In the genomic region with DNA sequence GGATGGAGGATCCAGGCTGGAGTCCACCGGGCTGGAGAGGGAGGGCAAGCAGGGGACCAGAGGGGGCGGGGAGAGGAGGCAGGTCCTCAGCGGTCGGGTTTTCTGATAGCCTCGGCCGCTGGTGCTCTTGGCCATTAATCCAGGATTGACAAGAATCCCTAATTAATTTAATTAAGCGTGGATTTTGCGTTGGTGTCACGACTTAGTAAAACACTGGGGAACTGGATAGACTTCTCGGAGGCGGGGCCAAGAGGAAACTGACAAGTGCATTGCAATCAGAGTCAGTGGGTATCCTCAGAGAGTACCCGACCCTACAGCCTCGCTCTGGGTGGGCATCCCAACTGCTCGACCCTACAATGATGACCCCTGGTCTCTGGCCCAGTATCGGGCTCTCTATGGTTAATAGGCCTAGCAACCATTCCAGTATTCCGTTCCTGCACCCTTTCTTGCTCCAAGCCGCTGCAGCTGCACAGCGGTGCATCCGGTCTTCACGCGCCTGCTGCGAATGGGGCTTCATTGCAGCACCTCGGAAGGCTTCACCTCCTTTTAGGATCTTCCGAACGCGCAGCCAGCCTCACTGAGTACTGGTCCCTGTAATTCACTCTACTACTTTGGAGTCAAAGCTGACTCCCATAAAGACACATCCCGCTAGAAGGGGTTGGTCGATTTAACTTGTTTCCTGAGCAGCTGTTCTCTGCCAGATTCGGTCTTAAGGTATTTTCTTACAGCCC, we compare ENCODE assay signal across 9 mouse cellular contexts. TPM values are rescaled to one million over a fixed set of nuclear protein-coding genes. Genes with fewer than 3 reads are reported as not detected.
DNase-seq lines count a peak whose midpoint lies in the region; ATAC-seq and TF ChIP-seq lines count a peak whose summit lies in the region.
"Had no signal": no experiment of that assay in that cellular context is flagged by ENCODE, and none has a peak within 500 bp of the region (broad histone marks: within the 10 kb centered on the region; RNA-seq: fewer than 3 reads in every experiment).

No protein-coding gene starts in this region.

- H3K27ac ChIP-seq in forebrain, embryonic 11.5 days (ENCODE audit: low read depth, low read length) = no peak overlapping the region
- H3K27ac ChIP-seq in liver, embryonic 16.5 days (ENCODE audit: low read length) = no peak overlapping the region
- no peak overlapping the region for H3K27ac ChIP-seq in stomach, embryonic 16.5 days (ENCODE audit: low read length)
- H3K27ac ChIP-seq in layer of hippocampus, adult 2 months = no peak overlapping the region
- H3K27ac ChIP-seq: macrophage had no signal

- peak; percentile 19 to 24 for DNase-seq in left cerebral cortex, postnatal 25 days (ENCODE audit: low spot score in 2 of 2)
- no peak for DNase-seq in left cerebral cortex, postnatal 4 days
- peak; percentile 11 for DNase-seq in G1E (ENCODE audit: low spot score)
- peak; percentile 64 for DNase-seq in forebrain, embryonic 11.5 days (ENCODE audit: low spot score)
- peak; percentile 77 for DNase-seq in induced T-regulatory cell, adult 2 months (ENCODE audit: low read depth)
- DNase-seq in layer of hippocampus, adult 2 months (ENCODE audit: low spot score in 2 of 2) = no peak

- WGBS in forebrain, embryonic 11.5 days = under 1% methylated on average over 29 of the region's 29 CpGs
- WGBS in liver, embryonic 16.5 days (ENCODE audit: insufficient replicate concordance) = under 1% methylated on average over 29 of the region's 29 CpGs
- under 1% methylated on average over 29 of the region's 29 CpGs for WGBS in stomach, embryonic 16.5 days

- peaks cover 24% of the 10 kb centered on the region for H3K4me1 ChIP-seq in G1E (ENCODE audit: insufficient read depth, low read depth, low read length)
- H3K4me1 ChIP-seq in forebrain, embryonic 11.5 days (replicated peaks; ENCODE audit: control insufficient read depth, insufficient read depth, low read length) = peaks cover 12% of the 10 kb centered on the region; the same call in 1 of the 2 replicates
- H3K4me1 ChIP-seq in liver, embryonic 16.5 days (ENCODE audit: control insufficient read depth, low read depth, low read length) = peaks cover 12% of the 10 kb centered on the region
- peaks cover 16% of the 10 kb centered on the region for H3K4me1 ChIP-seq in stomach, embryonic 16.5 days (ENCODE audit: control insufficient read depth, insufficient read depth, low read length)

- TF ChIP-seq CTCF in G1E (IDR thresholded peaks at IDR 0.05; ENCODE audit: low read depth, low read length) = no peak
- TF ChIP-seq CTCF in layer of hippocampus, adult 2 months (conservative IDR thresholded peaks at IDR 0.05) = no peak

- H3K9me3 ChIP-seq in G1E (replicated peaks) = peaks cover 6% of the 10 kb centered on the region
- H3K9me3 ChIP-seq in forebrain, embryonic 11.5 days (ENCODE audit: control insufficient read depth, low read length) = no peaks in the 10 kb centered on the region
- H3K9me3 ChIP-seq in liver, embryonic 16.5 days (replicated peaks; ENCODE audit: control insufficient read depth, low read length) = no peaks in the 10 kb centered on the region
- no peaks in the 10 kb centered on the region for H3K9me3 ChIP-seq in stomach, embryonic 16.5 days (replicated peaks; ENCODE audit: control insufficient read depth, low read length)

- H3K9ac ChIP-seq in forebrain, embryonic 11.5 days (ENCODE audit: low read length) = no peak overlapping the region
- no peak overlapping the region for H3K9ac ChIP-seq in liver, embryonic 16.5 days (ENCODE audit: low read depth, low read length)
- no peak overlapping the region for H3K9ac ChIP-seq in stomach, embryonic 16.5 days (ENCODE audit: low read length)

- H3K36me3 ChIP-seq in G1E (replicated peaks) = peaks cover under 1% of the 10 kb centered on the region
- no peaks in the 10 kb centered on the region for H3K36me3 ChIP-seq in forebrain, embryonic 11.5 days (ENCODE audit: control insufficient read depth, insufficient read depth, low read length)
- no peaks in the 10 kb centered on the region for H3K36me3 ChIP-seq in liver, embryonic 16.5 days (ENCODE audit: control insufficient read depth, insufficient read depth)
- H3K36me3 ChIP-seq in stomach, embryonic 16.5 days (ENCODE audit: control insufficient read depth, insufficient read depth, low read length) = no peaks in the 10 kb centered on the region

- intact Hi-C loops in left cerebral cortex, postnatal 25 days (cut with DNase I) = loop anchor here (5.0 kb wide), 1 partner anchor 570 kb away; no protein-coding TSS in a partner anchor
- intact Hi-C loops in left cerebral cortex, postnatal 4 days (cut with DNase I) = no loop called here

- peaks cover 41% of the 10 kb centered on the region for H3K27me3 ChIP-seq in G1E (ENCODE audit: insufficient read depth, low read length)
- H3K27me3 ChIP-seq in forebrain, embryonic 11.5 days (ENCODE audit: control insufficient read depth, insufficient read depth, low read length) = peaks cover 57% of the 10 kb centered on the region
- H3K27me3 ChIP-seq in liver, embryonic 16.5 days (ENCODE audit: control insufficient read depth, insufficient read depth, low read depth, low read length) = peaks cover 63% of the 10 kb centered on the region
- H3K27me3 ChIP-seq in stomach, embryonic 16.5 days (ENCODE audit: control insufficient read depth, insufficient read depth, low read length) = peaks cover 55% of the 10 kb centered on the region

- H3K4me2 ChIP-seq in forebrain, embryonic 11.5 days (ENCODE audit: low read depth, low read length, severe bottlenecking) = peak overlapping the region; percentile 70
- H3K4me2 ChIP-seq in liver, embryonic 16.5 days (ENCODE audit: low read depth, low read length) = peak overlapping the region; percentile 13; the same call in 1 of the 2 replicates
- peak overlapping the region; percentile 78; the same call in 1 of the 2 replicates for H3K4me2 ChIP-seq in stomach, embryonic 16.5 days (ENCODE audit: low read depth, low read length)

- H3K4me3 ChIP-seq in G1E (ENCODE audit: low read depth, low read length) = peak overlapping the region; percentile 75
- H3K4me3 ChIP-seq in forebrain, embryonic 11.5 days (ENCODE audit: low read depth, low read length) = peak overlapping the region; percentile 42
- H3K4me3 ChIP-seq in liver, embryonic 16.5 days (ENCODE audit: low read depth, low read length) = peak overlapping the region; percentile 20; the same call in 1 of the 2 replicates
- H3K4me3 ChIP-seq in stomach, embryonic 16.5 days (replicated peaks; ENCODE audit: low read length) = peak overlapping the region; percentile 14; the same call in 1 of the 2 replicates
- no peak overlapping the region for H3K4me3 ChIP-seq in layer of hippocampus, adult 2 months

- peak; percentile 19; the same call in 1 of the 2 replicates for ATAC-seq in G1E (ENCODE audit: extremely low read depth, insufficient number of reproducible peaks, low FRiP score, poor library complexity, severe bottlenecking)
- ATAC-seq in forebrain, embryonic 11.5 days (replicated peaks; ENCODE audit: low FRiP score) = no peak
- no peak for ATAC-seq in liver, embryonic 16.5 days (ENCODE audit: low read depth)
- ATAC-seq in stomach, embryonic 16.5 days (ENCODE audit: insufficient read depth, low FRiP score) = no peak

RNA-seq across cellular contexts. Expression of a gene that starts 0.8 kb away (rescaled TPM):
- total RNA-seq in left cerebral cortex, postnatal 25 days (2021) = under 1 TPM in 1 of 2 experiments, not detected in 1; 0.73 TPM
- under 1 TPM in 1 of 2 experiments, not detected in 1; 0.76 TPM for total RNA-seq in left cerebral cortex, postnatal 4 days (2021)
- total RNA-seq in G1E (2014; fragmentation: Nextera tagmentation) = 3.6 TPM in 2 replicates
- 4.2 and 4.9 TPM in 2 replicates for total RNA-seq in G1E (2017)
- polyA plus RNA-seq in G1E (2012) = 2.2 and 2.7 TPM in 2 replicates
- polyA plus RNA-seq in forebrain, embryonic 11.5 days (2014; fragmentation: Nextera tagmentation; extraction: Ambion mirVana) = 8.1 and 9.8 TPM in 2 replicates
- 0.18 and 0.25 TPM in 2 replicates for polyA plus RNA-seq in liver, embryonic 16.5 days (2015; fragmentation: Nextera tagmentation; extraction: Ambion mirVana)
- polyA plus RNA-seq in stomach, embryonic 16.5 days (2015; fragmentation: Nextera tagmentation; extraction: Ambion mirVana) = 0.20 and 1.2 TPM in 2 replicates
- total RNA-seq in layer of hippocampus, adult 2 months (2021) = under 1 TPM in 1 of 2 experiments, not detected in 1; 0.87 TPM

RNA-seq across cellular contexts. Expression of a gene that starts 1.2 kb away (rescaled TPM):
- 10 to 100 TPM; 31.0 to 31.1 TPM for total RNA-seq in left cerebral cortex, postnatal 25 days (2021)
- 10 to 100 TPM; 30.2 to 31.4 TPM for total RNA-seq in left cerebral cortex, postnatal 4 days (2021)
- total RNA-seq in G1E (2014; fragmentation: Nextera tagmentation) (63.7 and 64.6 TPM in 2 replicates), G1E (2017) (43.0 and 43.2 TPM in 2 replicates)
- polyA plus RNA-seq in G1E (2012) = 21.3 and 21.9 TPM in 2 replicates
- polyA plus RNA-seq in forebrain, embryonic 11.5 days (2014; fragmentation: Nextera tagmentation; extraction: Ambion mirVana) = 42.3 and 44.6 TPM in 2 replicates
- 6.1 and 6.9 TPM in 2 replicates for polyA plus RNA-seq in liver, embryonic 16.5 days (2015; fragmentation: Nextera tagmentation; extraction: Ambion mirVana)
- 21.3 and 25.7 TPM in 2 replicates for polyA plus RNA-seq in stomach, embryonic 16.5 days (2015; fragmentation: Nextera tagmentation; extraction: Ambion mirVana)
- total RNA-seq in layer of hippocampus, adult 2 months (2021) = 10 to 100 TPM; 40.2 to 41.5 TPM

Comparison
In these comparisons a context has a peak if more than half of its experiments do, and no peak if none do; other contexts are left out.
1. DNase-seq: peak in left cerebral cortex, postnatal 25 days (2 of 2), G1E (single experiment), forebrain, embryonic 11.5 days (single experiment) and induced T-regulatory cell, adult 2 months (single experiment); none in left cerebral cortex, postnatal 4 days (single experiment) and layer of hippocampus, adult 2 months (0 of 2).
2. H3K4me2 ChIP-seq: peak in every context shown above with its lines; median percentile 78 in stomach, embryonic 16.5 days; 70 in forebrain, embryonic 11.5 days; 13 in liver, embryonic 16.5 days.